Mouse (Mus musculus) stomach, postnatal 0 days (tissue): ENCODE measurements around the gene Retreg1.

ENCODE experiments used
- CTCF ChIP-seq: IDR thresholded peaks from 2 replicates; pipeline ENCODE4 v1.5.1; 2016; ENCODE audit warnings: antibody characterized with exemption, low read depth, mild to moderate bottlenecking, moderate library complexity
- EP300 ChIP-seq: optimal IDR thresholded peaks from 2 replicates; pipeline ENCODE3; 2016; ENCODE audit warnings: antibody characterized with exemption

- TF ChIP-seq CTCF (no peak), EP300 (no peak)
These were observed 50.3 kb downstream of the Retreg1 start for GRCm38 (mm10) chr15:25893327-25893726.
